Mouse (Mus musculus) liver, postnatal 0 days (tissue): ENCODE measurements at regions not wholly inside any gene's neighbourhood (a gene's known extent, or its start where the extent isn't known, plus 50 kb on each side); places are given as distances from the start of the nearest gene placed in this dataset.

Experiments used
- ATAC-seq: fragments of 200-750 bp; cut with Nextera tagmentation; 2 replicates; pipeline ENCODE4 v1.8.0; 2017; ENCODE audit warnings: mild to moderate bottlenecking, moderate library complexity
- DNase-seq: peaks from one replicate; pipeline ENCODE4 v3.0.0-alpha.2; 2016
- H3K27ac ChIP-seq: fragments of 300-500 bp; sonication (generic); 2 replicates; pipeline ENCODE4 v1.5.1; 2014; ENCODE audit warnings: antibody characterized with exemption, moderate library complexity, mild to moderate bottlenecking, low read depth
- H3K27me3 ChIP-seq: fragments of 300-500 bp; sonication (generic); 2 replicates; pipeline ENCODE4 v1.6.1; 2014; ENCODE audit warnings: low read length, control low read depth, mixed read lengths; ENCODE audit not compliant: insufficient read depth
- H3K36me3 ChIP-seq: fragments of 300-500 bp; sonication (generic); replicated peaks from 2 replicates; pipeline ENCODE4 v1.6.1; 2014; ENCODE audit warnings: mild to moderate bottlenecking, control low read depth, low read length, moderate library complexity, mixed read lengths; ENCODE audit not compliant: insufficient read depth
- H3K4me1 ChIP-seq: fragments of 300-500 bp; sonication (generic); 2 replicates; pipeline ENCODE4 v1.6.1; 2014; ENCODE audit warnings: antibody characterized with exemption, mild to moderate bottlenecking, control low read depth; ENCODE audit not compliant: insufficient read depth
- H3K4me2 ChIP-seq: fragments of 300-500 bp; sonication (generic); 2 replicates; pipeline ENCODE4 v1.6.1; 2014; ENCODE audit warnings: low read depth, mild to moderate bottlenecking, low read length, moderate library complexity, mixed read lengths
- H3K4me3 ChIP-seq: fragments of 300-500 bp; sonication (generic); 2 replicates; pipeline ENCODE4 v1.5.1; 2014; ENCODE audit warnings: low read depth, low read length
- H3K9ac ChIP-seq: fragments of 300-500 bp; sonication (generic); replicated peaks from 2 replicates; pipeline ENCODE4 v1.6.1; 2014; ENCODE audit warnings: mild to moderate bottlenecking, moderate library complexity
- H3K9me3 ChIP-seq: fragments of 300-500 bp; sonication (generic); 2 replicates; pipeline ENCODE4 v1.6.1; 2016; ENCODE audit warnings: mild to moderate bottlenecking, control low read depth, low read length, mixed read lengths
- CTCF ChIP-seq: sonication (generic); IDR thresholded peaks from 2 replicates; pipeline ENCODE4 v1.5.1; 2016; ENCODE audit warnings: antibody characterized with exemption, low read depth
- EP300 ChIP-seq: IDR thresholded peaks from 2 replicates; pipeline ENCODE4 v1.6.1; 2016; ENCODE audit warnings: antibody characterized with exemption, low read depth, mild to moderate bottlenecking
- WGBS: fragments of 180-500 bp; shearing (Covaris S2); extraction: QIAGEN DNeasy Blood & Tissue Kit; methylation state at CpG from one replicate; pipeline ENCODE4 v1.1.7; 2014; ENCODE audit not compliant: insufficient replicate concordance; 5-methylcytosine and 5-hydroxymethylcytosine counted together

DNA sequence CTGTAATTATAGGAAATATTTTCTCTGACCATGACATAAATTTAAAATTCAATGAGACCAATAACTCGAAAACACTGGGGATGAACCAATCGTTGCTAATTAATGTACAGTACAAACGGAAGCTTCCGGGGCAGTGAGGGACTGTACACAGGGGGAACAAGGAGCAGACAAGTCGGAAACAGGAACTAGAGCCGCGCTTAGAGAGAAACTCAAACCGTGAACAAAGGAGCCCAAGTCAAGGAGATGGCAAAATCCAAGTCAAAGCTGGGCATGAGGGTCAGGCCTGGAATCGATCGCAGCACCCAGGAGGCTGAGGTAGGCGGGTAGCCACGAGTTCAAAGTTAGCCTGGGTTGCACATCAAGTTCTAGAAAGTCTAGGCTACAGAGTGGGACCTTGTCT lies 70.2 kb upstream of the Prok2 start:
- no peaks in the 10 kb centered on the region for H3K9me3 ChIP-seq
- TF ChIP-seq EP300: no peak
- TF ChIP-seq CTCF: no peak
- no peak overlapping the region for H3K4me2 ChIP-seq
- no peaks in the 10 kb centered on the region for H3K27me3 ChIP-seq
- ATAC-seq (no peak), DNase-seq (no peak)
- no peak overlapping the region for H3K9ac ChIP-seq
- WGBS: 72% methylated on average over 12 of the region's 12 CpGs
- no peaks in the 10 kb centered on the region for H3K36me3 ChIP-seq
- no peaks in the 10 kb centered on the region for H3K4me1 ChIP-seq
- no peak overlapping the region for H3K4me3 ChIP-seq
- H3K27ac ChIP-seq: no peak overlapping the region

DNA sequence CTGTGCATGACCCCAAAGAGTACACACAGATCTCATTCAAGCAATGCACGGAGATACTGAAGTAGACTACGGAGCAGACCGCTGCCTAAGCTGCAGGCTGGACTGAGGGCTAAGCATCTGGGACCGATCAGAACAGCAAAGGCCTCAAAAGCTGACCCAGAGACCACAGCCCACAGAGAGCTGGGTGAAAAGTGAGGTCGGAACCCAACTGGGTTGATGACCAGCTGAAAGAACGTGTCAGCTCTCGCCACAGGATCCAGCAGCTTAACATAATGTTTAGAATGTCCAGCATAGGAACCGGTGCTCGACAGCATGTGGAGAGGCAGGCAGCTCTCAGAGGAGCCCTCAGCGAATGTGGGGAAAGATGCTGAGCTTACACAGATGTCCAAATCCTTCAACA lies 67.4 kb upstream of the Prok2 start:
- no peak for TF ChIP-seq CTCF
- no peak for TF ChIP-seq EP300

DNA sequence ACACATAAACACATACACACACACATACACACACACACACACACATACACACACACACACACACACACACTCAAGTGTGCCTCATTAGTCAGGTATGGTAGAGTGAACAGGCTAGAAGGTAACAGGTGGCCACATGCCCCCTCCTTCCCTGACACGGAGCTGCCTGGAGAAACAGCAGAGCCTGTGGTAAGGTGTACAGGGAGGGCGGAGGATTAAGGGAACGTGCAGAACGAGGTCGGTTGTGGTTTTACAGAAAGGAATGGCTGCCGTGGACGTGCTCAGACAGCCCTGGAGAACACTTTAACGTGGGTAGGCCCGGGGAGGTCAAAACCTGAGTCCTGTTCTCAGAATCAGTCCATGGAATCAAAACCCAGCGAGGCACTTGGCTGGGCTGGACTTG lies 66.2 kb upstream of the Prok2 start:
- TF ChIP-seq EP300: no peak
- TF ChIP-seq CTCF: no peak
- H3K4me2 ChIP-seq: no peak overlapping the region
- no peak overlapping the region for H3K4me3 ChIP-seq
- no peak overlapping the region for H3K9ac ChIP-seq
- WGBS: 69% methylated on average over 10 of the region's 10 CpGs
- H3K9me3 ChIP-seq: no peaks in the 10 kb centered on the region
- no peaks in the 10 kb centered on the region for H3K27me3 ChIP-seq
- no peak overlapping the region for H3K27ac ChIP-seq
- H3K36me3 ChIP-seq: no peaks in the 10 kb centered on the region
- ATAC-seq (no peak), DNase-seq (no peak)
- H3K4me1 ChIP-seq: no peaks in the 10 kb centered on the region

More for the DNA sequence above, 67.4 kb upstream of the Prok2 start:
- Histone ChIP-seq H3K4me1 (no peaks in the 10 kb centered on the region), H3K4me2 (no peak overlapping the region), H3K9me3 (no peaks in the 10 kb centered on the region), H3K36me3 (no peaks in the 10 kb centered on the region), H3K9ac (no peak overlapping the region), H3K4me3 (no peak overlapping the region), H3K27me3 (no peaks in the 10 kb centered on the region), H3K27ac (no peak overlapping the region)
- DNase-seq: no peak
- WGBS: 70% methylated on average over 10 of the region's 10 CpGs
- ATAC-seq: no peak

DNA sequence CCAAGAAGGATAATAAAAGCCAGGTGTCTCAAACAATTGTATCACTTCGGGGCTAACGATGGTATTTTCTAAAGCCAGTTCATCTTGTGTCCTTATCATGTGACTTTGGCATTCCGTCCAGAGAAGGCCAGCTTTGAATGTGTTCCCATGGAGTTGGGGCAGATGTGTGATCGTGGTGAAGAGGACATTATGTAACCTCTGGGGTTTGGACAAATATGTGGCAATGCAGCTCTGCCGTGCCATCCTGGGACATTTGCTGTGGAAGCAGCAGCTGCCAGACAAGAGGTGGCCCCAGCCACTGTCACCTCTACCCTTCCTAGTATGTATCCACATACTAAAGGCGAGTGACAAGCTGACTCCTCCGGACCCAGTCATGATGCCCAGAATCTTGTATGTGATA lies 60.8 kb upstream of the Prok2 start:
- peak; percentile 61 for ATAC-seq
- Histone ChIP-seq H3K4me3 (no peak overlapping the region), H3K27me3 (0 out of 2 replicates have a peak, but pooled peaks cover 4% of the 10 kb centered on the region), H3K9ac (no peak overlapping the region), H3K27ac (no peak overlapping the region), H3K9me3 (no peaks in the 10 kb centered on the region), H3K36me3 (no peaks in the 10 kb centered on the region), H3K4me2 (no peak overlapping the region), H3K4me1 (peaks cover 5% of the 10 kb centered on the region; the same call in 1 of the 2 replicates)
- 74% methylated on average over 7 of the region's 7 CpGs for WGBS
- TF ChIP-seq EP300 (no peak), CTCF (no peak)
- no peak for DNase-seq

DNA sequence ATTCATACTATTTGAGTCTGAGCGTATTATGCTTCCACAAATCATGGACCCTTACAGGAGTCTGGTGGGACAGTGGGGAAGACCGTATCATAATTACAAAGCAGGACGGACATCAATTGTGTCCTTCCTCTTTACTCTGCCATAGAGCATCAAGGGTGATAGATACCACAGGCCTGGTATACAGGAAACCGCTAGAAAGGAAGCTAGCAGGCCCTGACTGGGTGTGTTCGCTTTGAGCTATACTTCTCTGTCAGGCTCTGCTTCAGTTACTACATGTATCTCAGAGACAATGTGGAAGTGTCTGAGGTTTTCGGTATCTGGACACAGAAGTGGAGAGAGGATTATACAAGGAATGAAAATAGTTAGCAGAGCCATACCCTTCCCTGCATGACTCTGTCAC lies 59.0 kb upstream of the Prok2 start:
- Histone ChIP-seq H3K27ac (no peak overlapping the region), H3K9ac (no peak overlapping the region), H3K4me1 (peaks cover 5% of the 10 kb centered on the region; the same call in 1 of the 2 replicates), H3K36me3 (no peaks in the 10 kb centered on the region), H3K9me3 (no peaks in the 10 kb centered on the region), H3K4me3 (no peak overlapping the region), H3K27me3 (0 out of 2 replicates have a peak, but pooled peaks cover 5% of the 10 kb centered on the region), H3K4me2 (no peak overlapping the region)
- ATAC-seq (peak; percentile 25; the same call in 1 of the 2 replicates), DNase-seq (no peak)
- 24% methylated on average over 6 of the region's 6 CpGs for WGBS
- no peak for TF ChIP-seq EP300
- TF ChIP-seq CTCF: no peak

DNA sequence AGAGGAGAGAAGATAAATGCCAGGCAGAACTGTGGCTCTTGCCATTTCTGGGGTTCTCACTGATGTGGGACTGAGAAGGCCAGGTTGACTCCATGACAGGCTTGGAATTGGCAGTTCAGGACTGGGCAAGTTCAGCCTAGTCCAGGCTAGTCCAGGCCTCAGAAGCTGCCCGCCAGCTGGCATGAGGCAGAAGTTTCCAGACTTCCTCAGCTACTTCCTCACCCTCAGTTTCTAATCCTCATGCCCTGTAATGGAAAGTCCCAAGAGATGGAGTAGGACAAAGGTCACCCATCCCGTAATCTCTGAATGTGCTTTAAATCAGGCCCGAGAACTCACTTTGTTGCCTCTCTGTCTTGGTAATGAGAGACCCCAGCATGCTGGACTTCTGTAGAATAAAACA lies 58.6 kb upstream of the Prok2 start:
- peaks cover 5% of the 10 kb centered on the region; the same call in 1 of the 2 replicates for H3K4me1 ChIP-seq
- no peak overlapping the region for H3K4me3 ChIP-seq
- no peak for DNase-seq
- TF ChIP-seq CTCF (no peak), EP300 (no peak)
- H3K4me2 ChIP-seq: no peak overlapping the region
- no peak overlapping the region for H3K27ac ChIP-seq
- WGBS: 58% methylated on average over 3 of the region's 3 CpGs
- 0 out of 2 replicates have a peak, but pooled peaks cover 5% of the 10 kb centered on the region for H3K27me3 ChIP-seq
- no peak for ATAC-seq
- no peak overlapping the region for H3K9ac ChIP-seq
- H3K36me3 ChIP-seq: no peaks in the 10 kb centered on the region
- no peaks in the 10 kb centered on the region for H3K9me3 ChIP-seq

DNA sequence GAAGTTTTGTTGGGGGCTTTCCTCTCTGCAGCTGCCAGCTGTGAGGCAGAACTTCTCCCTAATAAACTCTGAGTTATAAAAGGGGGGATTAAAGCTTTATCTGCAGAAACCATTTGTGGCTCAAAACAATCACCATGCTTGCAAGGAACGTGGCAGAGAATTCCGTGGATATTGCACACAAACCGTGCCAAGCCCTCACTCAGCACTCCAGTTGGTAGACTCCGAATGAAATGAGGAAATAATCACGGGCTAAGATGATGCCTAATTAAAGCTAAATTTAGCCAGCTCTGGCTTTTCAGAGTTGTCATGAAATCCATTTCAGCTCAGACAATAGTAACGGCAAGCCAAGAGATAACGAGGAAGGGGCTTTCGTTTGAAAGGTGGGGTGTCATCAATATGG lies 58.1 kb upstream of the Prok2 start:
- Histone ChIP-seq H3K4me1 (peaks cover 5% of the 10 kb centered on the region; the same call in 1 of the 2 replicates), H3K9ac (no peak overlapping the region), H3K4me3 (no peak overlapping the region), H3K9me3 (no peaks in the 10 kb centered on the region), H3K27me3 (0 out of 2 replicates have a peak, but pooled peaks cover 5% of the 10 kb centered on the region), H3K36me3 (no peaks in the 10 kb centered on the region), H3K27ac (no peak overlapping the region), H3K4me2 (no peak overlapping the region)
- no peak for DNase-seq
- TF ChIP-seq CTCF (no peak), EP300 (no peak)
- no peak for ATAC-seq
- WGBS: 73% methylated on average over 8 of the region's 8 CpGs
